Mouse (Mus musculus): ENCODE results near the gene Psmb7. TPM values are rescaled to one million over a fixed set of nuclear protein-coding genes. Genes with fewer than 3 reads are reported as not detected.

Gene Psmb7
- polyA plus RNA-seq, 1 experiment from 2014 or later, result 271 TPM

DNA sequence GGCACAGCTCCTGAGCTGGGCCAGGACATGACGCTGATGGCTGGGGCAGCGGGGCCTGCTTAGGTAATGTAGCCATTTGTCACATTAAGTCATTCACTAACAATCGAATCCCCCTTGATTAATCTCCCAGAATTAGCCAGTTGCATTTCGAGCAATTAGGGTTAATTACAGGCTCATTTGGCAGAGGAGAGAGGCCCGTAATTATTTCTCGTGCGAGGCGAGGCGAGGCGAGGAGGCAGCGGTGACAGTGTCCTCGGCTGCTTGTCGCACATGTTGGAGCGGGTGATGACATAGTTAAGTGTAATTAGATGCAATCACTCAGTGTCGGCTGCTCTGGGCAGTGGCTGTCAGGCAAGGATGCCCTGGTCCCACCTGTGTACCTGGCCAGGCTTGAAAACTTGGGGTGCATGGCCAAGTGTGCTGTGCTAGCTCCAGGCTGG lies 91.9 kb downstream of the Psmb7 start:
- H3K4me1 ChIP-seq (replicated peaks; ENCODE audit: control insufficient read depth, insufficient read depth, low read length), result no peaks in the 10 kb centered on the region
- 90% methylated on average over 15 of the region's 15 CpGs for WGBS
- H3K9ac ChIP-seq (ENCODE audit: low read depth, low read length), result no peak overlapping the region

DNA sequence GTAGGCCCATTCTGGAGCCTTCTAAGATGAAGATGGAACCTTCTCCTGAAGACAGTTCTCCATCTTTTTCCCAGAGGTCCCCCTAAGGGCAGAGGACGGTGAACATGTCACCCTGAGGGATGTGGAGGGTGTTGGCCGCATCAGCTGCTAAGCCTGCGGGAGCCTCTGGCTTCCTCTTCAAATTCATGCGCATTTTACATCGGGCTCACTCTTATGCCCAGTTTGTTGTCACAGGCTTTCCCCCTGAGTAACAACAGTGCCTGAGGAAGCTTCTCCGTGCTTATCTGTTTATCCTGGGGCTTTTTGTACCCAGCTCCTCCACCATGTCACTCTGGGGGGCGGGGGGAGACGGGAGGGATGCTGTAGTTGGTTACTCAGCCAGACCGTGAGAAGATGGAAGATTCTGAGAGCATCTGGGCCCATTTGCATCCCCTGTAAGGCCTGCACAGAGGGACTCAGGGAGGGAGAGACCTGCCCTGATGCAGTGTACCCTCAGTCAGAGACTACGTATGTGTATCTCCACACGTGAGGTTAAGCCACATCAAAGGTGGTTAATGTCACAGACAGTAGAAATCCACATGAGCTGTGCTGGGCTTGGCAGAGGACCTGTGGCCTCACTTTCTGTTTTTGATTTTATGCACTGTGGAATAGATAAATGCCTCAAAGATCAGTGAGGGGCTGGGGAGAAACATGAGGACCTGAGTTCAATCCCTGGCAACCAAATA lies 95.9 kb downstream of the Psmb7 start:
- 73% methylated on average over 11 of the region's 11 CpGs for WGBS
- Histone ChIP-seq H3K4me3 (ENCODE audit: low read depth, low read length) (no peak overlapping the region), H3K4me2 (no peak overlapping the region), H3K27ac (ENCODE audit: low read depth, low read length) (no peak overlapping the region), H3K27me3 (replicated peaks; ENCODE audit: control insufficient read depth, insufficient read depth, low read length) (no peaks in the 10 kb centered on the region), H3K9me3 (ENCODE audit: control insufficient read depth, low read length) (no peaks in the 10 kb centered on the region), H3K36me3 (ENCODE audit: control insufficient read depth, insufficient read depth, low read length) (no peaks in the 10 kb centered on the region), H3K4me1 (replicated peaks; ENCODE audit: control insufficient read depth, insufficient read depth, low read length) (peaks cover 17% of the 10 kb centered on the region), H3K9ac (ENCODE audit: low read depth, low read length) (no peak overlapping the region)
- DNase-seq (ENCODE audit: low spot score) (no peak), ATAC-seq (replicated peaks; ENCODE audit: low FRiP score) (no peak)

More for the DNA sequence above, 91.9 kb downstream of the Psmb7 start:
- no peaks in the 10 kb centered on the region for H3K27me3 ChIP-seq (replicated peaks; ENCODE audit: control insufficient read depth, insufficient read depth, low read length)
- no peak for ATAC-seq (replicated peaks; ENCODE audit: low FRiP score)
- no peaks in the 10 kb centered on the region for H3K9me3 ChIP-seq (ENCODE audit: control insufficient read depth, low read length)
- no peaks in the 10 kb centered on the region for H3K36me3 ChIP-seq (ENCODE audit: control insufficient read depth, insufficient read depth, low read length)
- no peak overlapping the region for H3K27ac ChIP-seq (ENCODE audit: low read depth, low read length)
- no peak overlapping the region for H3K4me3 ChIP-seq (ENCODE audit: low read depth, low read length)
- no peak overlapping the region for H3K4me2 ChIP-seq
- DNase-seq (ENCODE audit: low spot score), result no peak

DNA sequence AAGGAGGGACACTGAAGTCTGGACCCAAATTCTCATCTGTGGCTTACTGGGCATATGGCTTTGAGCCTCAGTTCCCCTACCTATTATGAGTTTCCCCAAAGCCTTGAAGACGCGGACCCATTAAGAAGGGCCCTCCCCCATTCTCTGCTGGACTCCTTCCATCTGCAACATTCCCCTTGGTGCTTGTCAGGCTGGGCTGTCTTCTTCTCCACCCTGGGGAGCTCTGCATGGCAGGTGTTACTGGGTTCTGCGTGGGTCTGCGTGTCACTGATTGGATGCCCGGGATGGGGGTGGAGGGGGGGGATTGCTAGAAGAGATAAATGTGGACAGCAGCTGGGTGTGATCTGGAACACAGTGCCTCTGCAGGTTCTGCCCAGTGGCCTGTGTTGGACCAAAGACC lies 97.1 kb downstream of the Psmb7 start:
- Histone ChIP-seq H3K36me3 (ENCODE audit: control insufficient read depth, insufficient read depth, low read length) (no peaks in the 10 kb centered on the region), H3K27ac (ENCODE audit: low read depth, low read length) (no peak overlapping the region), H3K4me2 (no peak overlapping the region), H3K27me3 (replicated peaks; ENCODE audit: control insufficient read depth, insufficient read depth, low read length) (no peaks in the 10 kb centered on the region), H3K4me3 (ENCODE audit: low read depth, low read length) (no peak overlapping the region), H3K4me1 (replicated peaks; ENCODE audit: control insufficient read depth, insufficient read depth, low read length) (peaks cover 27% of the 10 kb centered on the region), H3K9ac (ENCODE audit: low read depth, low read length) (no peak overlapping the region), H3K9me3 (ENCODE audit: control insufficient read depth, low read length) (no peaks in the 10 kb centered on the region)
- 80% methylated on average over 5 of the region's 5 CpGs for WGBS
- ATAC-seq (replicated peaks; ENCODE audit: low FRiP score) (no peak), DNase-seq (ENCODE audit: low spot score) (no peak)

DNA sequence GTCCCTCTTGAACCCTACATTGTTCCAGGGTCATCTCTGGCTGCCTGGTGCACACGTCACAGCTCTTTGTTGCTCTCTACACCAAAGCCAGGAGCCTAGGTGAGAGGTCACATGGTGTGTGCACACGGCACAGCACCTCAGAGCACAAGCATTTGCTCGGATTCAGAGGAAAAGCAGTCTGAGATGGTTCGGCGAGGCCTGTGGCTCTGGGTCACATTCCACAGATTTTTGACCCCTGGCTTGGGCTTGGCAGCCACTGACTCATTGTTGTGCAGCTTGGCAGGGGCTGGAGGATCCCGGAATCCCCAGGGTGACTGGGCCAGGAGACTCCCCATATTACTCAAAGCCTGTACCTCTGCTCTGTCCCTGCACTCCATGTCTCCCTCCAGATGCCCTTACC lies 97.7 kb downstream of the Psmb7 start:
- Histone ChIP-seq H3K27me3 (replicated peaks; ENCODE audit: control insufficient read depth, insufficient read depth, low read length) (no peaks in the 10 kb centered on the region), H3K9ac (ENCODE audit: low read depth, low read length) (no peak overlapping the region), H3K4me2 (no peak overlapping the region), H3K36me3 (ENCODE audit: control insufficient read depth, insufficient read depth, low read length) (no peaks in the 10 kb centered on the region), H3K27ac (ENCODE audit: low read depth, low read length) (no peak overlapping the region), H3K4me3 (ENCODE audit: low read depth, low read length) (no peak overlapping the region), H3K9me3 (ENCODE audit: control insufficient read depth, low read length) (no peaks in the 10 kb centered on the region), H3K4me1 (replicated peaks; ENCODE audit: control insufficient read depth, insufficient read depth, low read length) (peaks cover 27% of the 10 kb centered on the region)
- DNase-seq (ENCODE audit: low spot score), result no peak
- no peak for ATAC-seq (replicated peaks; ENCODE audit: low FRiP score)
- 45% methylated on average over 6 of the region's 6 CpGs for WGBS

DNA sequence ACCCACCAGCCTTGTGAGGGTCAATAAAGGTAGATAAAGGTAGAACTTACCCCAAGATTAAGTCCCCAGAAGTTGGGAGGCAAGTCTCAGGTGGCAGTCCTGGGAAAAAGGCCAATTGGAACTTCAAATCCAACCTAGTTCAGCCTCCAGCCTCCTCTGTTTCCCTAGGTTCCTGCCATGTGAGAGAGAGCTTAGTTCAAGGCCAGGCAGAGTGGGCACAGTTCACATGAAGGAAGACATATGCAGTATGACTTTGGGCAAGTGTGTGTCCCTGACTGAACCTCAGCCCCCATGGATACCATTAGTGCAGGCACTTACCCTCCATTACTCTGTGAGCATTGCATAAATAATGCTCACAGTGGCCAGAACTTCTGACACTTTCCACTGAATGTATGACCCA lies 98.2 kb downstream of the Psmb7 start:
- Histone ChIP-seq H3K9me3 (ENCODE audit: control insufficient read depth, low read length) (no peaks in the 10 kb centered on the region), H3K27ac (ENCODE audit: low read depth, low read length) (no peak overlapping the region), H3K4me1 (replicated peaks; ENCODE audit: control insufficient read depth, insufficient read depth, low read length) (peaks cover 27% of the 10 kb centered on the region), H3K9ac (ENCODE audit: low read depth, low read length) (no peak overlapping the region), H3K27me3 (replicated peaks; ENCODE audit: control insufficient read depth, insufficient read depth, low read length) (no peaks in the 10 kb centered on the region), H3K4me2 (no peak overlapping the region), H3K36me3 (ENCODE audit: control insufficient read depth, insufficient read depth, low read length) (no peaks in the 10 kb centered on the region), H3K4me3 (ENCODE audit: low read depth, low read length) (no peak overlapping the region)
- DNase-seq (ENCODE audit: low spot score) (no peak), ATAC-seq (replicated peaks; ENCODE audit: low FRiP score) (no peak)

DNA sequence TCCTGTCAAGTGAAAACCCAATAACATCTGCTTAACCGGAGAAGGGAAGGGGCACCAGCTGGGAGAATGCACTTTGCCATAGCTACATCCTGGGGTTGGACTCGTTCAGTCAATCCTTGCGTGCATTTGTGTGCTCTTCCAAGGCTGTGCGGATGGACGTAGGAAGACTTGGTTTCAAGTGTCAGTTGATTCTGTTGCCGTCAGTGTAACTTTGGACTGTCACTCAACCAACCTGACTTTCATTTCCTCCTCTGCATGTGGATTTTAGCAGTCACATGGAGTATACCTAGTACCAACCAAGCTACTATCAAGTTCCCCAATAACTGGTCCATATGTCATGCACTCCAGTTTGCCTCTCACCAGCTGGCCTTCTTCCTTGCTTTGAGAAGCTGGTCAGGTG lies 98.9 kb downstream of the Psmb7 start:
- DNase-seq (ENCODE audit: low spot score), result no peak
- Histone ChIP-seq H3K9ac (ENCODE audit: low read depth, low read length) (no peak overlapping the region), H3K36me3 (ENCODE audit: control insufficient read depth, insufficient read depth, low read length) (no peaks in the 10 kb centered on the region), H3K9me3 (ENCODE audit: control insufficient read depth, low read length) (no peaks in the 10 kb centered on the region), H3K27ac (ENCODE audit: low read depth, low read length) (no peak overlapping the region), H3K4me3 (ENCODE audit: low read depth, low read length) (no peak overlapping the region), H3K4me2 (no peak overlapping the region), H3K27me3 (replicated peaks; ENCODE audit: control insufficient read depth, insufficient read depth, low read length) (no peaks in the 10 kb centered on the region), H3K4me1 (replicated peaks; ENCODE audit: control insufficient read depth, insufficient read depth, low read length) (peaks cover 27% of the 10 kb centered on the region)
- WGBS, result 76% methylated on average over 6 of the region's 6 CpGs
- no peak for ATAC-seq (replicated peaks; ENCODE audit: low FRiP score)

DNA sequence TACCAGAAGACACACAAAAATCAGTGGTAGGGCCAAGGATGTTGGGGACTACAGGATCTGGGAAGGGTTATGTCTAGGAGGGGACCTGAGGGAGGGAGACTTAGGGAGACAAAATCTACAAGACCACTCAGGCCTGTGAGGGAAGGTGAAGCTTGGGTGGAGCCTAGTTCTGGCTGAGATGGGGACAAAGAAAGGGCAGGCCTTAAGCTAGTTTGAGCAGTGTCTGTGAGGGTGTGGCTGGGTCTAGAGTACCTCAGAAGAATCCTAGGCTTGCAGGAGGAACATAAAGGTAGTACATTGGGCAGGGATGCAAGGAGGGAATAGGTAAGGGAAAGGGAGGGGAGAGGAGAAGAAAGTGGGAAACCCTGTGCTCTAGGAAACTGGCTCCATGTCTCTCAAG lies 99.5 kb downstream of the Psmb7 start:
- no peak for ATAC-seq (replicated peaks; ENCODE audit: low FRiP score)

DNA sequence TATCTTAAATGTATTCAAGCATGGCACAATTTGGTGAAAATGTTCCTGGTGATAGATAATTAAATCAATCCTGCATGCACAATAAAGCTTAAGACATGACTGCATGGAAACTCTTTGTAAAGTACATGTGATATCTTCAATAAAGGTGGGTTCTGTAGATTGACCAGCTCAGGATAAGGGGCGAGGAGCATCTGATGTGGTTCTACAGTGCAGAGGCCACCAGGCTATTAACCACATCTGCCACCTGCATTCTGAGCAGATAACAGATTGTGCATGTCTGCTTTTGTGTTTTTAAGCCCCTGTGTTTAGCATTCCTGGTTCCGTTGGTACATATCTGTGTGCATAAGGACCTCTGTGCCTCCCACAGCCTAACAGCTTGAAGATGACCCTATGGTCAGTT lies 100.7 kb downstream of the Psmb7 start:
- no peak overlapping the region for H3K4me3 ChIP-seq (ENCODE audit: low read depth, low read length)
- H3K9me3 ChIP-seq (ENCODE audit: control insufficient read depth, low read length), result no peaks in the 10 kb centered on the region
- H3K36me3 ChIP-seq (ENCODE audit: control insufficient read depth, insufficient read depth, low read length), result no peaks in the 10 kb centered on the region
- no peak overlapping the region for H3K27ac ChIP-seq (ENCODE audit: low read depth, low read length)
- no peaks in the 10 kb centered on the region for H3K27me3 ChIP-seq (replicated peaks; ENCODE audit: control insufficient read depth, insufficient read depth, low read length)
- peaks cover 33% of the 10 kb centered on the region for H3K4me1 ChIP-seq (replicated peaks; ENCODE audit: control insufficient read depth, insufficient read depth, low read length)
- ATAC-seq (replicated peaks; ENCODE audit: low FRiP score), result no peak
- no peak overlapping the region for H3K4me2 ChIP-seq
- no peak for DNase-seq (ENCODE audit: low spot score)
- H3K9ac ChIP-seq (ENCODE audit: low read depth, low read length), result no peak overlapping the region
- 68% methylated on average over 2 of the region's 2 CpGs for WGBS

More for the DNA sequence above, 99.5 kb downstream of the Psmb7 start:
- Histone ChIP-seq H3K36me3 (ENCODE audit: control insufficient read depth, insufficient read depth, low read length) (no peaks in the 10 kb centered on the region), H3K4me2 (no peak overlapping the region), H3K9ac (ENCODE audit: low read depth, low read length) (no peak overlapping the region), H3K27me3 (replicated peaks; ENCODE audit: control insufficient read depth, insufficient read depth, low read length) (no peaks in the 10 kb centered on the region), H3K27ac (ENCODE audit: low read depth, low read length) (no peak overlapping the region), H3K4me1 (replicated peaks; ENCODE audit: control insufficient read depth, insufficient read depth, low read length) (peaks cover 30% of the 10 kb centered on the region), H3K4me3 (ENCODE audit: low read depth, low read length) (no peak overlapping the region), H3K9me3 (ENCODE audit: control insufficient read depth, low read length) (no peaks in the 10 kb centered on the region)
- no peak for DNase-seq (ENCODE audit: low spot score)

DNA sequence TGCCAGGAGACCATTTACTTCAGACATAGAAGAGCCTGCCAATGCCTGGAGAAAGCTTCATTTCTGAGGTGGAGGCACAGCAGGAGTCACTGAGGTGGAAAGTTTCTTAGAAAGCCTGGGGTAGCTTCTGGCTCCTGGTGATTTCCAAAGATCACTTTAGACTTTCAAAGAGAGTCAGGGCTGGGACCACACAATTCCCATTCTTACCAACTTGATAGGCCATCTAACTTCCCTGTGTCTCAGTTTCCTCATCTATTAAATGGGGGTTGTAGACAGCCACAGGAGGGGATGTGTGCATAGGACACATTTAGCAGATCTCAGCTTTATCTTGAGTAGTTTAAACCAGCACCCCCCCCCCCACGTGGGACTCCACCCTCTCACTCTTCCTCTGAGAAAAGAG lies 101.5 kb downstream of the Psmb7 start:
- Histone ChIP-seq H3K27me3 (replicated peaks; ENCODE audit: control insufficient read depth, insufficient read depth, low read length) (no peaks in the 10 kb centered on the region), H3K36me3 (ENCODE audit: control insufficient read depth, insufficient read depth, low read length) (no peaks in the 10 kb centered on the region), H3K9ac (ENCODE audit: low read depth, low read length) (no peak overlapping the region), H3K27ac (ENCODE audit: low read depth, low read length) (peak overlapping the region; percentile 14; the same call in 1 of the 2 replicates), H3K9me3 (ENCODE audit: control insufficient read depth, low read length) (no peaks in the 10 kb centered on the region), H3K4me2 (no peak overlapping the region), H3K4me1 (replicated peaks; ENCODE audit: control insufficient read depth, insufficient read depth, low read length) (peaks cover 33% of the 10 kb centered on the region), H3K4me3 (ENCODE audit: low read depth, low read length) (no peak overlapping the region)
- no peak for ATAC-seq (replicated peaks; ENCODE audit: low FRiP score)
- 16% methylated on average over 1 of the region's 1 CpGs for WGBS
- DNase-seq (ENCODE audit: low spot score), result no peak
